Mouse (Mus musculus) stomach, embryonic 14.5 days (tissue): ENCODE data around the gene Zg16. TPM values are rescaled to one million over a fixed set of nuclear protein-coding genes. Genes with fewer than 3 reads are reported as not detected.

Experiments used
- ATAC-seq: fragments of 200-750 bp; cut with Nextera tagmentation; 2 replicates; pipeline ENCODE4 v1.8.0; 2017; ENCODE audit warnings: low read depth, moderate TSS enrichment; ENCODE audit not compliant: insufficient number of reproducible peaks, insufficient read depth, low FRiP score
- H3K27ac ChIP-seq: fragments of 300-500 bp; sonication (generic); 2 replicates; pipeline ENCODE4 v1.5.1; 2014; ENCODE audit warnings: mild to moderate bottlenecking, low read length, moderate library complexity, mixed read lengths
- H3K27me3 ChIP-seq: fragments of 300-500 bp; sonication (generic); 2 replicates; pipeline ENCODE4 v1.6.1; 2014; ENCODE audit warnings: low read length, control low read depth, mixed read lengths; ENCODE audit not compliant: control insufficient read depth, insufficient read depth
- H3K36me3 ChIP-seq: fragments of 300-500 bp; sonication (generic); 2 replicates; pipeline ENCODE4 v1.6.1; 2014; ENCODE audit warnings: mild to moderate bottlenecking, control low read depth, low read length, moderate library complexity, mixed read lengths; ENCODE audit not compliant: control insufficient read depth, insufficient read depth
- H3K4me1 ChIP-seq: fragments of 300-500 bp; sonication (generic); 2 replicates; pipeline ENCODE4 v1.6.1; 2014; ENCODE audit warnings: low read length, control low read depth, mixed read lengths; ENCODE audit not compliant: control insufficient read depth, insufficient read depth
- H3K4me2 ChIP-seq: fragments of 300-500 bp; sonication (generic); replicated peaks from 2 replicates; pipeline ENCODE4 v1.6.1; 2014; ENCODE audit warnings: low read depth, low read length, control low read depth
- H3K4me3 ChIP-seq: fragments of 300-500 bp; sonication (generic); 2 replicates; pipeline ENCODE4 v1.5.1; 2014; ENCODE audit warnings: low read depth, low read length, control low read depth
- H3K9ac ChIP-seq: fragments of 300-500 bp; sonication (generic); replicated peaks from 2 replicates; pipeline ENCODE4 v1.6.1; 2014; ENCODE audit warnings: low read depth, mild to moderate bottlenecking, control low read depth, low read length, moderate library complexity, mixed read lengths
- H3K9me3 ChIP-seq: fragments of 300-500 bp; sonication (generic); 2 replicates; pipeline ENCODE4 v1.6.1; 2016; ENCODE audit warnings: low read depth, low read length, control low read depth; ENCODE audit not compliant: control insufficient read depth
- WGBS: fragments of 180-500 bp; shearing (Covaris S2); extraction: QIAGEN DNeasy Blood & Tissue Kit; methylation state at CpG from one replicate; pipeline ENCODE4 v1.1.7; 2014; 5-methylcytosine and 5-hydroxymethylcytosine counted together
- polyA plus RNA-seq: library from polyadenylated mRNA; unstranded; fragments of >200 nt; fragmentation: Nextera tagmentation; extraction: Ambion mirVana; gene quantifications from 2 replicates; pipeline ENCODE4 v1.2.1, GENCODE M21; 2014

Zg16 gene
- polyA plus RNA-seq, 1 experiment from 2014 or later = not detected

DNA sequence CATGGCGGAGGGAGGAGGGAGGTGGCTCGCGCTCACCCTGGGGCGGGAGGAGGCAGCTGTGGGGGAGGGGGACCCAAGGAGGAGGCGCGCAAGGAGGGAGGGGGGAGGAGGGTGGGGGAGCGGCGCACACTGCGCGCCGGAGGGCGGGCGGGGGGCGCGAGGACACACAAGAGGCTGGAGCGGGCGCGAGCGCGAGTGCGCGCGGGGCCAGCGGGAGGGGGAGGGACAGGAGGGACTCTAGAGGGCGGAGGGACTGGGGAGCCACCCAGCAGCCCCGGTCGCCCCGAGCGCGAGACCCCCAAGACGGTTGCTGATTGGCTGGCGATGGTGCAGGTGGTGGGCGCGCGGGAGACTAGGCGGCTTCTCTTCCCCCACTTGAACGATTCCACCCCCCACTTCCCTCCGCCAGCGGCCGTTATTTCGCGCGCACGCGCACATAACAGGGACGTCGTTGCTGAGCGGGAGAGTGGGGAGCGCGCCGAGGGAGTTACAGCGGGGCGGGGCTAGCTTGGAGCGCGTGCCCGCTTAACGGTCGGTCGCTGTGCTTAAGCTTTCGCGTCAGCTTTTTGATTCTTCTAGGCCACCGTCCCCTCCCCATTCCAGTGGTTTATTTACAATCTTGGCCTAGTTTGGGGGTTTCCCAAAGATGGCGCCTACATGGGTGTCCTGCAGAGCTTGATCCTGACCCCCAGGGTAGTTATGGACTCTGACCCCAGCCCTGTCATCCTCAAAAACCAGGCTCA, 60.0 kb downstream of the Zg16 start, which contains the start of gene Maz:
Maz (minus strand) TSS at position 54 of the 743 bp plus-strand sequence.
- Histone ChIP-seq H3K27me3 (no peaks in the 10 kb centered on the region), H3K36me3 (peaks cover 46% of the 10 kb centered on the region), H3K9ac (peak within 1 kb of the TSS; percentile 99), H3K27ac (peak within 1 kb of the TSS; percentile 99), H3K4me2 (peak within 1 kb of the TSS; percentile 99), H3K4me3 (peak within 1 kb of the TSS; percentile 95), H3K9me3 (no peaks in the 10 kb centered on the region), H3K4me1 (peaks cover 32% of the 10 kb centered on the region)
- peak; percentile 90 for ATAC-seq
- under 1% methylated on average over 55 of the region's 63 CpGs for WGBS

DNA sequence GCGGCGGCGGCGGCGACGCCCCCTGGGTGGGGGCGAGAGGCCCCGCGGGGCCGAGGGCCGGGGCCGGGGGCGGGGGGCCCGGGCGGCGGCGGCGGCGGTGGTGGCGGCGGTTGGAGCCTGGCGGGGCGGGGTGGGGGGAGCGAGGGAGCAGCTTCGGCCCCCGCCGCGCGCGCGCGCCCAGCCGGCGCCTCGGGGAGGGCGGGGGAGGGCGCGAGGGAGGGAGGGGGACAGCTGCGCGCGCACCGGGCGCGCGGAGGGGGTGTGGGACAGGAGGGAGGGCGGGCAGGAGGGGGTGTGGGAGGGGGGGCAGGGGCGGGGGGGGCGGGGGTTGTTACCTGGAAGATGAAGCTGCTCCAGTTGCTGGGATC, 60.5 kb downstream of the Zg16 start:
- no peak; the same call in 1 of the 2 replicates for ATAC-seq
- Histone ChIP-seq H3K9me3 (no peaks in the 10 kb centered on the region), H3K36me3 (peaks cover 46% of the 10 kb centered on the region), H3K4me2 (peak overlapping the region; percentile 99), H3K4me1 (peaks cover 38% of the 10 kb centered on the region), H3K27me3 (no peaks in the 10 kb centered on the region), H3K4me3 (peak overlapping the region; percentile 95), H3K27ac (peak overlapping the region; percentile 99), H3K9ac (peak overlapping the region; percentile 99)
- 0% methylated on average over 6 of the region's 48 CpGs for WGBS

DNA sequence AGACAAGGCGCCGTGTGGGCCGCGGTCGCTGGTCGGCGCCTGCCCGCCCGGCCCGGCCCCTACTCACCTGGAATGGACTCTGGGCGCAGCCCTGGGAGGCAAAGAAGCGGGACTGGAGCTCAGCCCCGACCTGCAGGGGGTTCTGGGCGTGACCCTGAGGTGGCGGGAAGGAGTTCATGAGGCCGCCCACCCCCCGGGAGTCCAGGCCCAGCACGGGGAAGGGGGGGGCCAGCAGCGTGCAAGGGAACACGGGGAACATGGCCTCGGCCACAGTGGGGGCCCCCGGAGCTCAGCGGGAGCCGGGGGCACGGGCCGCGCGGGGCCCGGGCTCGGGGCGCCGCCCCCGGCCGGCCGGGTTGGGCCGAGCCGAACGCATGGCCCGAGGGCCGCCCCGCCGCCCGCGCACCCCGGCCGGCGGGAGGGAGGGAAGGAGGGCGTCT, 60.9 kb downstream of the Zg16 start:
- ATAC-seq = peak; percentile 20
- no peaks in the 10 kb centered on the region for H3K27me3 ChIP-seq
- peak overlapping the region; percentile 95 for H3K4me3 ChIP-seq
- peak overlapping the region; percentile 99 for H3K4me2 ChIP-seq
- WGBS = 2% methylated on average over 36 of the region's 48 CpGs
- peaks cover 42% of the 10 kb centered on the region for H3K4me1 ChIP-seq
- no peaks in the 10 kb centered on the region for H3K9me3 ChIP-seq
- H3K36me3 ChIP-seq = peaks cover 43% of the 10 kb centered on the region
- H3K9ac ChIP-seq = peak overlapping the region; percentile 99
- peak overlapping the region; percentile 99 for H3K27ac ChIP-seq

DNA sequence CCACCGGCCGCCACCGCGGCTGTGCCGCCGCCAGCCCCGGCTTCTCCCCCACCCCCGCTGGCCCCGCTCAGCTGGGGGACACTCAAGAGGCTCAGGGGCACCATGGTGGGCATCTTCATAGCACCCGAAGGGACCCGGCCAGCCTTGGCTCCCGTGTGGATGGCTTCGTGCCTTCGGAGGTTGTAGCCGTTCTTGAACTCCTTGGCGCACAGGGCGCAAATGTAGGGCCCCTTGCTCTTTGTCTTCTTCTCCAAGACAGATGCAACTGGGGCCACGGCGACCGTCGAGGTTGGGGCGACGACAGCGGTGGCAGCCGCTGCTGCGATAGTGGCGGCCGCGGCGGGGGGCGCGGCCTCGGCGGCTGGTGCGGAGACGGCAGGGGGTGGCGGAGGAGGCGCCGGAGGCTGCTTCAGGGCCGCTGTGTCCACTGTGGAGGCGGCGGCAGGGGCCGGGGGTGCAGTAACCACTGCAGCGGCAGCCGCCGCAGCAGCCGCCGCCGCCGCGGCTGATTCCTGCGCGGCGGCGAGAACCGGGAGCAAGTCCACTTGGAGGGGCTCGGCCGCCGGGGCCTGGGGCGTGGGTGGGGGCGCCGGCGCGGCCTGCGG, 61.5 kb downstream of the Zg16 start:
- peaks cover 43% of the 10 kb centered on the region for H3K4me1 ChIP-seq

DNA sequence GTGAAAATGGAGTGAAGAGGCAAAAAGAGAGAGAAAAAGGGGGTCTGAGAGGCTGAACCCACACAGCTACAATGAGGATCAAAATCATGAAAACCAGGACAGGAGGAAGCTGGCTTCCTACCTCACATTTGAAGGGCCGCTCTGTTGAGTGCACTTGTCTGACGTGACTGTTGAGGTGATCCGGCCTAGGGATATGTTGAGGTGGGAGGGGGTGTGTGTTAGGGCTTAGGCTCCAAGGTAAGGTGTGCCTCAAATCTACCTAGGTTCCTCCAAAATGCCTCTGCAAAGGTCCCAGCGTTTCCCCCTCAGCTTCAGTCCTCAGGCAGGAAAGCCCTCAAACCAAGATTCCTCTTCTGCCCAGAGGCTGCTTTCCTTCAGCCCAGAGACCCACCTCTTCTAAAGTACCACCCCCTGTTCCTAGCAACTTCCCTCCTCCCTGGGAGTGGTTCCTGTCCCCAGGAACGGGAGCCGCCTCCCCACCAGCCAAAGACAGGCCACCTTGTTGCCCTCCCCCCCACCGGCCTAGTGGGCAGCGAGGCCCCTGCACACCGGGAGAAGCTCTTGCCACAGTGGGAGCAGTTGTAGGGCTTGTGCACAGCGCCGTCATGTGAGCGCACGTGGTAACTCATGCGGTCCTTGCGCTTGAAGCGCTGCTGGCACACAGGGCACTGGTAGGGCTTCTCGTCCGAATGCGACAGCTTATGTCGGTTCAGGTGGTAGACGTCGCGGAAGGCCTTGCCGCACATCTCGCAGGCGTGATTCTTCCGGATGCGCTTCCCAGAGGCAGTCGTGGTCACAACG, 62.2 kb downstream of the Zg16 start:
- H3K4me2 ChIP-seq = peak overlapping the region; percentile 99
- H3K4me3 ChIP-seq = peak overlapping the region; percentile 95
- H3K4me1 ChIP-seq = peaks cover 46% of the 10 kb centered on the region
- H3K9ac ChIP-seq = peak overlapping the region; percentile 99
- peaks cover 35% of the 10 kb centered on the region for H3K36me3 ChIP-seq
- WGBS = under 1% methylated on average over 30 of the region's 30 CpGs
- peak; percentile 14; the same call in 1 of the 2 replicates for ATAC-seq
- H3K27ac ChIP-seq = peak overlapping the region; percentile 99
- H3K9me3 ChIP-seq = no peaks in the 10 kb centered on the region
- H3K27me3 ChIP-seq = no peaks in the 10 kb centered on the region

More for the DNA sequence above, 61.5 kb downstream of the Zg16 start:
- H3K9ac ChIP-seq = peak overlapping the region; percentile 99
- WGBS = under 1% methylated on average over 65 of the region's 65 CpGs
- no peak for ATAC-seq
- H3K36me3 ChIP-seq = peaks cover 38% of the 10 kb centered on the region
- H3K27ac ChIP-seq = peak overlapping the region; percentile 99
- no peaks in the 10 kb centered on the region for H3K27me3 ChIP-seq
- H3K4me2 ChIP-seq = peak overlapping the region; percentile 99
- no peaks in the 10 kb centered on the region for H3K9me3 ChIP-seq
- peak overlapping the region; percentile 95 for H3K4me3 ChIP-seq

DNA sequence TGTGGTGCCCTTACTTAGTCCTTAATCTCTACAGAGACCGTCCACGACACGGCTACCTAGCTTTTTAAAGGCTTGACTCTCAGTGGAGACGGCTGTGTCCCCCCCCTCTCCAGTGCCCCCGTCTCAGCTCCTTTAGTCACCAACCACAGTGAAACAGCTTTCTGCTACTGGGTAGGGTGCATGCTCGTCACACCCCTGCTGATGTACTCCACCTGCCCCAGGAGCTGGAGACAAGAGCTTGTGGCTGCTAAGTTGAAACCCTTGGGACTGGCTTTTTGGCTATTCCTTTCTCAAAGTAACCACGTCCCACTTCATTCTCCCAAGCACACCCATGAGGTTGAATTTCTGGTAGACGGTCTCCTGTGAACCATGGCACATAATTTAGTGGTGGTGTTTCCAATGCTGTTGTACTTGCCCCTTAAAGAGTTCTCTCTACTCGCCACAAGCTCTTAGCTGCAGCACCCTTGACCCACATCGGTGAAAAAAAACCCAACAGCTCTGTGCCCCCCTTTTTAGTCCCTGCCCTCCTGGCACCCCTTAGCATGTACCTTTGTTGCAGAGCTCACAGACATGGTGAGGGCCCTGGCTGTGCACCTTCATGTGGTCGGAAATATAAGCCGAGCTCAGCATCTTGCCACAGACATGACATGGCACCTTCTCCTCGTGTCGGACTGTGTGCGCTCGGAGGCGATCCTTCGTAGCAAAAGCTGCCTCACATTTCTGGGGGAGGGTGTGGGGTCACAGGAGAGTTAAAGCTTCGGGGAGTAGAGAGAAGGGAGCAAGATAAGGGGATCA, 63.0 kb downstream of the Zg16 start:
- Histone ChIP-seq H3K27ac (peak overlapping the region; percentile 99; the same call in 1 of the 2 replicates), H3K36me3 (peaks cover 30% of the 10 kb centered on the region), H3K9me3 (no peaks in the 10 kb centered on the region), H3K4me2 (peak overlapping the region; percentile 99), H3K4me1 (peaks cover 55% of the 10 kb centered on the region), H3K4me3 (peak overlapping the region; percentile 95), H3K9ac (peak overlapping the region; percentile 99), H3K27me3 (no peaks in the 10 kb centered on the region)
- WGBS = 15% methylated on average over 19 of the region's 19 CpGs
- ATAC-seq = no peak

DNA sequence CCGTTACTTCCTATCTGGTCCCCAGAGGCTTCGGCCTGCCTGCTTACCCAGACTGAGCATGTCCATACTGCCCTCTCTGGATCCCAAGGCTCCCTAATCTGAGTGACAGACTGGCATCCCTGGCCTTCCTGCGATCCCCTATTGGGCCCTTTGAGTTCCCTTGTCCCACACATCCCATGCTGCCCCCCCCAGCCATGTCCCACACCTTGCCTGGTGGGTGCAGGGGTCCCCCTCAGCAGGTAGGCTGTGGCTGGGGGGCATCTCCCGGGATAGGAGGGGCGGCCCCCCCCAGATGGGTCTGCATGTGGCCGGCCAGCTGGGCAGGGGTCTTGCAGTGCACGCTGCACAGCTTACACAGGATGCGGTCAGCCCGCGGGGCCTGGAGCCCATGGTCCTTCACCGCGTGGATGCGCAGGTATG, 63.8 kb downstream of the Zg16 start:
- peak overlapping the region; percentile 40; the same call in 1 of the 2 replicates for H3K9ac ChIP-seq
- H3K27me3 ChIP-seq = no peaks in the 10 kb centered on the region
- peak overlapping the region; percentile 95 for H3K4me3 ChIP-seq
- 73% methylated on average over 13 of the region's 13 CpGs for WGBS
- H3K27ac ChIP-seq = no peak overlapping the region; the same call in 1 of the 2 replicates
- peak overlapping the region; percentile 99 for H3K4me2 ChIP-seq
- peaks cover 30% of the 10 kb centered on the region for H3K36me3 ChIP-seq
- peaks cover 62% of the 10 kb centered on the region for H3K4me1 ChIP-seq
- no peak for ATAC-seq
- no peaks in the 10 kb centered on the region for H3K9me3 ChIP-seq
